Mouse (Mus musculus) ES-E14 (cell line): ENCODE results near the gene Trcg1.

ENCODE experiments used
- CHD2 ChIP-seq: IDR thresholded peaks from 2 replicates; pipeline ENCODE4 v1.6.1; 2014; ENCODE audit warnings: mild to moderate bottlenecking, low read depth, low read length, inconsistent platforms
- MAFK ChIP-seq: IDR thresholded peaks from 2 replicates; pipeline ENCODE4 v1.6.1; 2014; ENCODE audit warnings: mild to moderate bottlenecking, low read depth, low read length, inconsistent platforms; ENCODE audit not compliant: insufficient read depth
- ZC3H11A ChIP-seq: IDR thresholded peaks from 2 replicates; pipeline ENCODE4 v1.6.1; 2012; ENCODE audit warnings: low read depth, mild to moderate bottlenecking, inconsistent platforms, low read length, borderline replicate concordance

- TF ChIP-seq MAFK (no peak), CHD2 (no peak), ZC3H11A (peak; percentile 47; the same call in 1 of the 2 replicates)
These were observed 27.0 kb upstream of the Trcg1 start for GRCm38 (mm10) chr9:57209316-57209715.
